Mouse (Mus musculus): Measurements from ENCODE around the gene Gm28374. TPM values are rescaled to one million over a fixed set of nuclear protein-coding genes. Genes with fewer than 3 reads are reported as not detected.

Gene Gm28374
- polyA plus RNA-seq, 1 experiment from 2014 or later: 0.38 TPM

GRCm38 (mm10) chr19:6073889-6074288, 8.2 kb downstream of the Gm28374 start:
- ATAC-seq (ENCODE audit: low read depth): no peak
- Histone ChIP-seq H3K27me3 (ENCODE audit: control insufficient read depth, insufficient read depth, low read depth, low read length) (no peaks in the 10 kb centered on the region), H3K4me2 (ENCODE audit: low read depth, low read length) (no peak overlapping the region), H3K36me3 (ENCODE audit: control insufficient read depth, insufficient read depth) (peaks cover 3% of the 10 kb centered on the region), H3K9ac (ENCODE audit: low read depth, low read length) (no peak overlapping the region), H3K4me1 (ENCODE audit: control insufficient read depth, low read depth, low read length) (peaks cover 17% of the 10 kb centered on the region), H3K27ac (ENCODE audit: low read length) (peak overlapping the region; percentile 45), H3K9me3 (replicated peaks; ENCODE audit: control insufficient read depth, low read length) (no peaks in the 10 kb centered on the region), H3K4me3 (ENCODE audit: low read depth, low read length) (no peak overlapping the region)
- WGBS (ENCODE audit: insufficient replicate concordance): 74% methylated on average over 5 of the region's 5 CpGs

GRCm38 (mm10) chr19:6071261-6071660, 10.8 kb downstream of the Gm28374 start:
- H3K36me3 ChIP-seq (ENCODE audit: control insufficient read depth, insufficient read depth): peaks cover 3% of the 10 kb centered on the region
- 86% methylated on average over 19 of the region's 19 CpGs for WGBS (ENCODE audit: insufficient replicate concordance)
- no peak overlapping the region for H3K9ac ChIP-seq (ENCODE audit: low read depth, low read length)
- peaks cover 28% of the 10 kb centered on the region for H3K4me1 ChIP-seq (ENCODE audit: control insufficient read depth, low read depth, low read length)
- no peak overlapping the region for H3K4me2 ChIP-seq (ENCODE audit: low read depth, low read length)
- ATAC-seq (ENCODE audit: low read depth): no peak
- H3K4me3 ChIP-seq (ENCODE audit: low read depth, low read length): no peak overlapping the region
- H3K9me3 ChIP-seq (replicated peaks; ENCODE audit: control insufficient read depth, low read length): no peaks in the 10 kb centered on the region
- H3K27ac ChIP-seq (ENCODE audit: low read length): no peak overlapping the region
- H3K27me3 ChIP-seq (ENCODE audit: control insufficient read depth, insufficient read depth, low read depth, low read length): no peaks in the 10 kb centered on the region

GRCm38 (mm10) chr19:6070571-6071250, 11.3 kb downstream of the Gm28374 start:
- no peak overlapping the region for H3K9ac ChIP-seq (ENCODE audit: low read depth, low read length)
- WGBS (ENCODE audit: insufficient replicate concordance): 83% methylated on average over 31 of the region's 31 CpGs
- H3K27me3 ChIP-seq (ENCODE audit: control insufficient read depth, insufficient read depth, low read depth, low read length): no peaks in the 10 kb centered on the region
- no peak overlapping the region for H3K4me3 ChIP-seq (ENCODE audit: low read depth, low read length)
- H3K4me2 ChIP-seq (ENCODE audit: low read depth, low read length): no peak overlapping the region
- H3K36me3 ChIP-seq (ENCODE audit: control insufficient read depth, insufficient read depth): peaks cover 3% of the 10 kb centered on the region
- no peaks in the 10 kb centered on the region for H3K9me3 ChIP-seq (replicated peaks; ENCODE audit: control insufficient read depth, low read length)
- H3K4me1 ChIP-seq (ENCODE audit: control insufficient read depth, low read depth, low read length): peaks cover 25% of the 10 kb centered on the region
- no peak for ATAC-seq (ENCODE audit: low read depth)
- no peak overlapping the region for H3K27ac ChIP-seq (ENCODE audit: low read length)

DNA sequence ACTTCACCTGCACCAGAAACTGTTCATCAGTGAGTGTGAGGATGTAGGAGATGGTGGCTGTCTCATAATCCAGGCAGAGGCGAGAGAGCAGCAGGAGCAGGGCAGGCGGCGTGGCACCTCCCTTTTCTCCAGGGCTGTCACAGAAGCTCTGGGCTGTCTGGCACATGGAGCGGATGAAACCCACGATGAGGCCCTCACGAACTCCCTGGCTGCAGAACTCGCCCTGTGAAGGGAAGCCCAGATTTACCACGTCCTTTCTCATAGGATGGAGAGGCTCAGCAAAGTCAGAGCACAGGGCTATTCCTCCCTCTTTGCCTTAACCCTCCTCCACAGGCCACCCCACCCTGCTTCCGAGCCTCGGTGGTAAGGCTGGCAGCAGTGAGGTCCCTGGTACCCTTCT, 12.2 kb downstream of the Gm28374 start:
- no peaks in the 10 kb centered on the region for H3K9me3 ChIP-seq (replicated peaks; ENCODE audit: control insufficient read depth, low read length)
- ATAC-seq (ENCODE audit: low read depth): no peak
- no peak overlapping the region for H3K4me2 ChIP-seq (ENCODE audit: low read depth, low read length)
- H3K4me1 ChIP-seq (ENCODE audit: control insufficient read depth, low read depth, low read length): peaks cover 22% of the 10 kb centered on the region
- peaks cover 3% of the 10 kb centered on the region for H3K36me3 ChIP-seq (ENCODE audit: control insufficient read depth, insufficient read depth)
- 66% methylated on average over 10 of the region's 10 CpGs for WGBS (ENCODE audit: insufficient replicate concordance)
- no peak overlapping the region for H3K27ac ChIP-seq (ENCODE audit: low read length)
- no peak overlapping the region for H3K9ac ChIP-seq (ENCODE audit: low read depth, low read length)
- H3K4me3 ChIP-seq (ENCODE audit: low read depth, low read length): no peak overlapping the region
- H3K27me3 ChIP-seq (ENCODE audit: control insufficient read depth, insufficient read depth, low read depth, low read length): no peaks in the 10 kb centered on the region

DNA sequence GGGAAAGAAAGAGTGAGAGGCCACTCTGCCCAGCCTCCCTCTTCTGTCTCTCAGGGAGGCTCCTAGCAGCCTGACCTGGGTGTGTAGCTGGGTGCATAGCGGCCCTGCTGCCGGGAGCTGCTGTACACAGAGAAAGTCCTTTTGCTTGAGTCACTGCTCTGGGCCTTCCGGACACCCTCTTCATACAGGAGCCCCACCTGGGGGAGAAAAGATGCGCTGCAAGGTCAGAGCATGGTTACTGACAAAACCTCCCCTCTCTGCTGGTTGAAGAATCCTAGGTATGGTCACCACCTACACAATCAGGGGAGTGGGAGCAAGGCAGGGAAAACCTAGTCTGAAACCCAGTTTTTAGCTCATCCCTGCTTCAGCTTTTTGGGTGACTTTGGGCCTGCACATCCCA, 13.1 kb downstream of the Gm28374 start:
- H3K27ac ChIP-seq (ENCODE audit: low read length): no peak overlapping the region

GRCm38 (mm10) chr19:6067724-6068415, 14.2 kb downstream of the Gm28374 start, which contains the start of gene Tm7sf2:
TSS of gene Tm7sf2 (minus strand) at chr19:6068373.
- no peaks in the 10 kb centered on the region for H3K9me3 ChIP-seq (replicated peaks; ENCODE audit: control insufficient read depth, low read length)
- H3K9ac ChIP-seq (ENCODE audit: low read depth, low read length): peak within 1 kb of the TSS; percentile 75
- peak; percentile 94 for ATAC-seq (ENCODE audit: low read depth)
- H3K4me1 ChIP-seq (ENCODE audit: control insufficient read depth, low read depth, low read length): peaks cover 23% of the 10 kb centered on the region
- H3K36me3 ChIP-seq (ENCODE audit: control insufficient read depth, insufficient read depth): no peaks in the 10 kb centered on the region; the same call in 1 of the 2 replicates
- WGBS (ENCODE audit: insufficient replicate concordance): 14% methylated on average over 33 of the region's 33 CpGs
- H3K4me3 ChIP-seq (ENCODE audit: low read depth, low read length): peak within 1 kb of the TSS; percentile 66
- peak within 1 kb of the TSS; percentile 94 for H3K4me2 ChIP-seq (ENCODE audit: low read depth, low read length)
- peak within 1 kb of the TSS; percentile 70 for H3K27ac ChIP-seq (ENCODE audit: low read length)
- H3K27me3 ChIP-seq (ENCODE audit: control insufficient read depth, insufficient read depth, low read depth, low read length): no peaks in the 10 kb centered on the region

More for the DNA sequence above, 13.1 kb downstream of the Gm28374 start:
- Histone ChIP-seq H3K36me3 (ENCODE audit: control insufficient read depth, insufficient read depth) (peaks cover 3% of the 10 kb centered on the region), H3K27me3 (ENCODE audit: control insufficient read depth, insufficient read depth, low read depth, low read length) (no peaks in the 10 kb centered on the region), H3K4me1 (ENCODE audit: control insufficient read depth, low read depth, low read length) (peaks cover 22% of the 10 kb centered on the region), H3K9me3 (replicated peaks; ENCODE audit: control insufficient read depth, low read length) (no peaks in the 10 kb centered on the region), H3K4me2 (ENCODE audit: low read depth, low read length) (no peak overlapping the region), H3K9ac (ENCODE audit: low read depth, low read length) (no peak overlapping the region), H3K4me3 (ENCODE audit: low read depth, low read length) (no peak overlapping the region)
- WGBS (ENCODE audit: insufficient replicate concordance): 76% methylated on average over 4 of the region's 4 CpGs
- ATAC-seq (ENCODE audit: low read depth): no peak

DNA sequence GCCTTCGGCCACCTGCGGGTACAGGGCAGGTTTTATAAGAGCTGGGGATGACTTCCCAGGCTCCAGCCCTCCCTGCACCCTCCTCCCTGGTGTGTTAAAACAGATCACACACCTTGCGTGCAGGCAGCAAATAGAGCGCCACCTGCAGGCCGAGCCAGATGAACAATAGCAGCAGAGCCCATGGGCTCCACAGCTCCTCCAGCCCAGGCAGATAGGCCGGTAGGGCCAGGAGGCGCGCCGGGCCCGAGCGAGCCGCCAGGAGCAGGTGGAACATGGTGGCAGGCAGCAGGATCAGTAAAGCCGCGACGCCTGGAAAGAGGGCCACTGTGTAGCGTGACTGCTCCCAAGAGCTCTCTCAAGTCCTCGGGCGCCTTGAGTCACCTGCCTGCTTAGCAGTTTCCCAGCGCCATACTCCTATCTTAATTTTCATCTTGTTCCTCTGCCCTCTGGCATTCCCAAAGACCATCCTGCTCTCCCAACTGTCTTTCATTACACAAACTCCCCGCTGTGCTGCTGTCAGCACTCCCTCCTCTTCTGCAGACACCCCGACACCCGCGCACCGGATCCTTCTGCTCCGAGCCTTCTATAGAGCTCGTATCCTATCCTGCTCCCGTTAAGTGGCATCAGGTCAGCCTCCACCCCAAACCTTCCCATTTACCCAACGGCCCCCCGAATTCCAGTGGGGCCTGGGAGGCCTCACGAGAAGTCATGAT, 14.9 kb downstream of the Gm28374 start:
- WGBS (ENCODE audit: insufficient replicate concordance): under 1% methylated on average over 30 of the region's 30 CpGs

GRCm38 (mm10) chr19:6066571-6066970, 15.5 kb downstream of the Gm28374 start:
- ATAC-seq (ENCODE audit: low read depth): no peak
- H3K4me1 ChIP-seq (ENCODE audit: control insufficient read depth, low read depth, low read length): peaks cover 35% of the 10 kb centered on the region
- H3K27me3 ChIP-seq (ENCODE audit: control insufficient read depth, insufficient read depth, low read depth, low read length): no peaks in the 10 kb centered on the region
- H3K9me3 ChIP-seq (replicated peaks; ENCODE audit: control insufficient read depth, low read length): no peaks in the 10 kb centered on the region
- no peak overlapping the region; the same call in 1 of the 2 replicates for H3K27ac ChIP-seq (ENCODE audit: low read length)
- H3K4me3 ChIP-seq (ENCODE audit: low read depth, low read length): peak overlapping the region; percentile 66
- no peaks in the 10 kb centered on the region; the same call in 1 of the 2 replicates for H3K36me3 ChIP-seq (ENCODE audit: control insufficient read depth, insufficient read depth)
- H3K4me2 ChIP-seq (ENCODE audit: low read depth, low read length): peak overlapping the region; percentile 94
- H3K9ac ChIP-seq (ENCODE audit: low read depth, low read length): peak overlapping the region; percentile 75
- 43% methylated on average over 5 of the region's 5 CpGs for WGBS (ENCODE audit: insufficient replicate concordance)

More for the DNA sequence above, 14.9 kb downstream of the Gm28374 start:
- H3K4me2 ChIP-seq (ENCODE audit: low read depth, low read length): peak overlapping the region; percentile 94
- H3K36me3 ChIP-seq (ENCODE audit: control insufficient read depth, insufficient read depth): no peaks in the 10 kb centered on the region; the same call in 1 of the 2 replicates
- peak; percentile 64 for ATAC-seq (ENCODE audit: low read depth)
- H3K27me3 ChIP-seq (ENCODE audit: control insufficient read depth, insufficient read depth, low read depth, low read length): no peaks in the 10 kb centered on the region
- H3K27ac ChIP-seq (ENCODE audit: low read length): peak overlapping the region; percentile 70
- H3K9ac ChIP-seq (ENCODE audit: low read depth, low read length): peak overlapping the region; percentile 75
- H3K4me3 ChIP-seq (ENCODE audit: low read depth, low read length): peak overlapping the region; percentile 66
- no peaks in the 10 kb centered on the region for H3K9me3 ChIP-seq (replicated peaks; ENCODE audit: control insufficient read depth, low read length)
- H3K4me1 ChIP-seq (ENCODE audit: control insufficient read depth, low read depth, low read length): peaks cover 30% of the 10 kb centered on the region
